Mouse (Mus musculus): Measurements from ENCODE around the gene Agk.

- TF ChIP-seq CTCF (IDR thresholded peaks at IDR 0.05; ENCODE audit: low read depth) (no peak), EP300 (IDR thresholded peaks at IDR 0.05; ENCODE audit: low read depth) (no peak)
Measured at GRCm38 (mm10) chr6:40402031-40402430, 77.1 kb downstream of the Agk start.
